Mouse (Mus musculus): ENCODE measurements around the gene Tuba8. TPM values are rescaled to one million over a fixed set of nuclear protein-coding genes. Genes with fewer than 3 reads are reported as not detected.
A peak's percentile ranks its signal among the peaks of the same experiment; 100 is the strongest.

Gene Tuba8
- polyA plus RNA-seq, 1 experiment: 2.5 TPM

DNA sequence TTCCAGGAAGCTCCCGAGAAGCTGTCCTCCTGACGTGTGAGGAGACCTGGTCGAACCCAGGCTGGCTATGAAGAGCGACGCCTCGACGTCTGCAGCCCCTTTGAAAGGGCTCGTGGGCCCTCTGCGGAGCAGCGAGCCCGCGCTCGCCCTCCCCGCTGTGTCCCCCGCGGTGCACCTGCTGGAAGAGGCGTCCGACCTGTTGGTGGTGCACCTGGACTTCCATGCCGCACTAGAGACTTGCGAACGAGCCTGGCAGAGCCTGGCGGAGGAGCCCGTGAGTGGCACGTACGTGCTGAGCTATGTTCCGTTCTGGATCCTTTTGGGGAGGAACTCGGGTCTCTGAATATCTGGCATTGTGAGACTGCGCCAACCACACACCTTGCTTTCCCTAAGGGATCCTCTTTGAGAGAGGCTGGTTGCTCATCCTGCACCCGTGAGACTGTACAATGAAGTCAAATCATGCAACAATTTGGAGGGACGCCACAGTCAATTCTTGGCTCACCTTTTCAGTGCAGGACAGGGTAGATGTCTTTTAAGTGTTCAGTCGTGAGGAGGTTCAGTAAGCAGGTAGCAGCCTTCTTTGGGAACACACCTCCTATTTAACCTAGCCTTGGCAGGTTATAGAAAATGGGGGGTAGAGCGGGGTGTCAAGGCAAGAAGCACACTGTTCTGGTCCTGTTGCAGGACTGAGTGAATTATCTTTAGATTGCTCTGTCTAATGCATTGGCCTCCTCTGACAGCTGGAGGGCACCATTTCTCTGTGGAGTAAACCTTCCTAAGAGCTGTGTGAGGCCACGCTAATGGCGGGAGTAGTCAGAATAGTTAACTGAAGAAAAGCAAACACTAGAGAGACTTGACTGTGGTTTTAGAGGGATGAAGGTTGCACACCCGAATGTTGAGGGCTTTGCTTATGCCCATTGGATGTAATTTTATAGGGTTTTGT lies 26.0 kb upstream of the Tuba8 start:
- H3K4me3 ChIP-seq (ENCODE audit: insufficient read depth, low read depth, low read length): peak overlapping the region; percentile 79
- WGBS: 2% methylated on average over 35 of the region's 35 CpGs
- H3K4me1 ChIP-seq (ENCODE audit: control insufficient read depth, insufficient read depth, low read length): peaks cover 9% of the 10 kb centered on the region; the same call in 1 of the 2 replicates
- H3K27ac ChIP-seq (ENCODE audit: insufficient read depth, low read depth, low read length): peak overlapping the region; percentile 55
- peak; percentile 72 for DNase-seq
- H3K27me3 ChIP-seq (replicated peaks; ENCODE audit: control insufficient read depth, insufficient read depth, low read length): no peaks in the 10 kb centered on the region
- TF ChIP-seq POLR2A (IDR thresholded peaks at IDR 0.05; ENCODE audit: low read depth, low read length) (no peak), CTCF (conservative IDR thresholded peaks at IDR 0.05; ENCODE audit: insufficient read depth, insufficient read length, low read depth, low read length) (peak; percentile 81)
- no peaks in the 10 kb centered on the region; the same call in 1 of the 2 replicates for H3K36me3 ChIP-seq (ENCODE audit: control insufficient read depth, insufficient read depth, low read length)

DNA sequence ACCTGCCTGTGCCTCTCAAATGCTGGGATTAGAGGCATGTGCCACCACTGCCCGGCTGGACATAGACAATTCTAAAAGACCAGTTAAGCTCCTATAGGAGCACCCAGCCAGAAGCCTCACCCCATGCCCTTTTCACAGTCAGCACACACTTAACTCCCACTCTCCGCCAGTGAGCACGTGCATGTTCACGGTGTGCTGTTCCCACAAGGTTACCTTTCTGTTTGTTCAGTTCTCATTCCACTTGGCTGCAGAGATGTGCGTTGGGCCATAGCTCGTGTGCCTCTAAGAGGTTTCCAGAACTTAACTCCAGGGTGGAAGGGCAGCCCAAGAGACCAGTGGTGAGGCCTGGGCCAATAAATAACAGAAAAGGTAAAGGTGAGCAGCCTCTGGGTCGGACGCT lies 25.3 kb upstream of the Tuba8 start:
- DNase-seq: no peak
- peaks cover 9% of the 10 kb centered on the region; the same call in 1 of the 2 replicates for H3K4me1 ChIP-seq (ENCODE audit: control insufficient read depth, insufficient read depth, low read length)
- no peak overlapping the region; the same call in 1 of the 2 replicates for H3K4me3 ChIP-seq (ENCODE audit: insufficient read depth, low read depth, low read length)
- TF ChIP-seq POLR2A (IDR thresholded peaks at IDR 0.05; ENCODE audit: low read depth, low read length) (no peak), CTCF (conservative IDR thresholded peaks at IDR 0.05; ENCODE audit: insufficient read depth, insufficient read length, low read depth, low read length) (no peak)
- H3K36me3 ChIP-seq (ENCODE audit: control insufficient read depth, insufficient read depth, low read length): peaks cover 1% of the 10 kb centered on the region
- no peak overlapping the region for H3K27ac ChIP-seq (ENCODE audit: insufficient read depth, low read depth, low read length)
- H3K27me3 ChIP-seq (replicated peaks; ENCODE audit: control insufficient read depth, insufficient read depth, low read length): no peaks in the 10 kb centered on the region
- 33% methylated on average over 8 of the region's 8 CpGs for whole genome bisulfite sequencing

DNA sequence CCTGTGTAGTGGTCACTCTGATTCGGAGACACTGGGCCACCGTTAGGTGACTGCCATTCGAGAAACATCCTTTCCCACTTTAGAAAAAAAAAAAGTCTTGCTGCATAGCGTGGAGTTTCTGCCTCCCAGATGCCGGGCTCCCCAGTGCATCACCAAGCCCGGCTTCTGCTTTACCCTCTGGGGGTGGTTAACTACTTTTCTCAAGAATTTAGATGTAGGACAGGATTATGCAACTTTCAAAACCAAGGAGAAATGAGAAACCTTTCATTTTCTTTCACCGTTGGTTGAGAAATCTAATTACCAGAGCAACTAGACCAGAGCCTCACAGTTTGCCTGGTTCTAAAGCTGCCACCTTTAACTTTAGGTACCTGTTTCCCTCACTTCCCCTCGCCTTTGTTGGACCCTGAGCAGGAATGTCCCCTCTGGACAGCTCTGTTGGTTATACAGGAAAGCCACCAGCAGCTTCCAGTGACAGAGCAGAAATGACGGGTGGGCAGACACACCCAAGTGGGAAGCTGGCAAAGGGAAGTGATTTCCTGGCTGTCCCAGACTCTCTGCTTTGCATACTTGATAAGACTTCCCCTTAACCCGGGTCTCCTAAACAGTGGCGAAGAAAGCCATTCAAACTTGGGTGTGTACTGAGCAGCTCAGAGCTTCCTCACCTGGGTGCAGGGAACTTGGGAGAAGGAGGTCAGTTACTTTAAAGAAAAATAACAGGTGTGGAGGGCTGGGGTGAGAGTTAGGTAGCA lies 19.1 kb upstream of the Tuba8 start:
- Histone ChIP-seq H3K4me3 (ENCODE audit: insufficient read depth, low read depth, low read length) (no peak overlapping the region), H3K27me3 (replicated peaks; ENCODE audit: control insufficient read depth, insufficient read depth, low read length) (no peaks in the 10 kb centered on the region), H3K36me3 (ENCODE audit: control insufficient read depth, insufficient read depth, low read length) (peaks cover 3% of the 10 kb centered on the region), H3K4me1 (ENCODE audit: control insufficient read depth, insufficient read depth, low read length) (no peaks in the 10 kb centered on the region), H3K27ac (ENCODE audit: insufficient read depth, low read depth, low read length) (no peak overlapping the region)
- peak; percentile 36 for DNase-seq
- WGBS: 75% methylated on average over 11 of the region's 11 CpGs
- no peak for TF ChIP-seq CTCF (conservative IDR thresholded peaks at IDR 0.05; ENCODE audit: insufficient read depth, insufficient read length, low read depth, low read length)
- no peak for TF ChIP-seq POLR2A (IDR thresholded peaks at IDR 0.05; ENCODE audit: low read depth, low read length)

DNA sequence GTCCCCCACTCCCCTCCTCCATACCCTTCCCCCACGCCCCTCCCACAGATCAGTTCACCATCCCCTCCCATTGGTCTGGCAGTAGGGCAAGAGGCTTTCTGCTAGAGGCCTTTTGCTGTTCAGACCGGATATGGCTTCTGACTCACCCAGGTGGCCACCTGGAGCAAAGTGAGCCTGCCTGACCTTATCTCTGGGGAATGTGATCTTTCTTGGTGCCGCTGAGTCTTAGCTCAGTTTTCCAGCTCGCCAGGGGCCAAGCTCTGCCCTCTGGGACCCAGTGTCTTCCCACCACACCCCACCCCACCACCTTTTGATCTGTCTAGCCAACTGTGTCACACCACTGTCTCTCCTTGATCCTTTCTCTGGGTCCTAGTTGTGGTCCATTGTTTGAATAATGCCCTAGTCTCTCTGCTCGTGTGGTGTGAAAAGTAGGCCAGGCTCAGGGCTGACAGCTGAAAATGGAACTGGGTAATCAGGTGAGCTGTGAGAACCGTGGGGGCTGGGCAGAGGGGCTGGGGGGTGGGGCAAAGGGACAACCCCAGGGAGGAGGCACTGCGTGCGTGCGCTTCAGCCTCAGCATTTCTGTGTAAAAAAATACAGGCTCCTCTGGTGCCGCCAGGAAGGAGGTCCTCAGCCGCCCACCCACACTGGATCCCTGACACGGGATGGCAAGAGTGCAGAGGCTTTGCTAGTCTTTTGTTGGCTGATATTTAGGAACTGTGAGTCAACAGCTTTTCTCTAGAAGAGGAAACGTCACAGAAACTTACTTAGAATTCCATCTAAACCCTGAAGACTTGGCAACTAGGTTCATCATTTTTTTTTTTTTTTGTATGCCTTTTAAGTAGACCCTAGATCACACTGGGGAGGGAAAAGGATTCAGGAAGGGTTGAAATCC lies 16.2 kb upstream of the Tuba8 start:
- Histone ChIP-seq H3K4me1 (ENCODE audit: control insufficient read depth, insufficient read depth, low read length) (no peaks in the 10 kb centered on the region), H3K4me3 (ENCODE audit: insufficient read depth, low read depth, low read length) (no peak overlapping the region), H3K27me3 (replicated peaks; ENCODE audit: control insufficient read depth, insufficient read depth, low read length) (no peaks in the 10 kb centered on the region), H3K27ac (ENCODE audit: insufficient read depth, low read depth, low read length) (no peak overlapping the region), H3K36me3 (ENCODE audit: control insufficient read depth, insufficient read depth, low read length) (peaks cover 3% of the 10 kb centered on the region; the same call in 1 of the 2 replicates)
- WGBS: 76% methylated on average over 13 of the region's 13 CpGs
- TF ChIP-seq POLR2A (IDR thresholded peaks at IDR 0.05; ENCODE audit: low read depth, low read length) (no peak), CTCF (conservative IDR thresholded peaks at IDR 0.05; ENCODE audit: insufficient read depth, insufficient read length, low read depth, low read length) (no peak)
- no peak for DNase-seq

DNA sequence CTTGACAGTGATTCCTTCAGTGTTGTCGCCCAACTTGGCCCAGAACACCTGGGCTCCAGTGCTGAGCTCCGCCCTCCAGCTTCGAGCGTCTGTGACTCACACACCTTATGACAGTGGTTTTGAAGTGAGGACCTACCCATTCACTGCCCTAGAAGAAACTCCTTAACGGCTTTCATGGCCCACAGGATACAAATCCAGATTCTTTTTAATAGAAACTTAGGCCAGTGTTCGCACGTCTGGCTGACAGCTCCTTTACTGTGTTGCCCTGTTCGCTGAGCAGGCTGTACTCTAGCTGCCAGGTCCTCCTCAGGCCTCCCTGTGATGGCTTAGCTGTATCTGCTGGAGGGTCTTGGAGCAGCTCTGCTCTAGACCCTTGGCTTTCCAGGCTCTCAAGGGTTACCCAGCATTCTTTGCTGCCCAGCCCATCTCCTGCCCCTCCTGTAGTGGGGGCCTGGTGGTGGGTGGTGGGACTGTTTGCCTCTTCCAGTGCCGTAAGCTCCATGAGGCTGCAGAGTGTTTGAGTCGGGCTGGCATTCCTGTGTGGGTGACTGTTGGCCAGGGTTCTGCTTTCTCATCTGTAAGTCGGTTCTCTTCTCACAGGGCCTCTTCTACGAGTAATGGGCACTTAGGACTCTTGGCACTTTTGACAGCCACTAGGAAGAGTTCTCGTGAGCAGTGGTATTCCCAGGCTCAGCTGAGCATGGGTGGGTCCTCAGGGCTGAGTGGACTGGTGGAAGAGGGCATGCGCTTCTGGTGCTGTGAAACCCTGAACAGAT lies 15.4 kb upstream of the Tuba8 start:
- no peak overlapping the region for H3K27ac ChIP-seq (ENCODE audit: insufficient read depth, low read depth, low read length)
- H3K36me3 ChIP-seq (ENCODE audit: control insufficient read depth, insufficient read depth, low read length): peaks cover 2% of the 10 kb centered on the region; the same call in 1 of the 2 replicates
- 86% methylated on average over 14 of the region's 14 CpGs for WGBS
- no peak overlapping the region for H3K4me3 ChIP-seq (ENCODE audit: insufficient read depth, low read depth, low read length)
- no peak for DNase-seq
- H3K27me3 ChIP-seq (replicated peaks; ENCODE audit: control insufficient read depth, insufficient read depth, low read length): no peaks in the 10 kb centered on the region
- H3K4me1 ChIP-seq (ENCODE audit: control insufficient read depth, insufficient read depth, low read length): no peaks in the 10 kb centered on the region
- no peak for TF ChIP-seq POLR2A (IDR thresholded peaks at IDR 0.05; ENCODE audit: low read depth, low read length)
- TF ChIP-seq CTCF (conservative IDR thresholded peaks at IDR 0.05; ENCODE audit: insufficient read depth, insufficient read length, low read depth, low read length): no peak

DNA sequence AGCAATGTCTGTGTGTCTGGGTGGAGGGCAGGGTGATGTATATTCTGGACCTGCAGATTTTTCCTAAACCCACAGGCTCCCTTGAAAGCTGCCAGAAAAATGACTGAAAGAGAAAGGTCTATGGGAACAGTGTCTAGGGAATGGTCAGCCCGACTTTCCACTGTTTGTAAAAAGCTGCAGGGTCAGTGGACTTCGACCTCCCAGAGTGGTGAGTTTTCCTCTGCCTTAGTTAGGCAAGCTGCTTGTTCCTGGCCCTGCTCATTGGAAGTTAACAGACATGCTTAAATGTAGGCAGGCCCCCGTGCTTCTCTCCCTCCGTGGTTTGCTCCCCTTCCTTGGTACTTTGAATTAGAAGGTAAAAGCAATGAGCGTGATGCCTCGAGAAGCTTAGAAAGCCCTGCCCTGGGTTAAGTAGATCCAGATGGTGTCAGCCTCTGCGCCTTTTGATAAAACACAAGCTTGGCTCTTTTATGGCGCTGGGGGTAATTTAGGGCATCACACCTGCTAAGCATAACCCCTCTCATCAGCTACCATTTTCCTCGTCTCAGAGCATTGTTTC lies 12.6 kb upstream of the Tuba8 start:
- no peak overlapping the region for H3K4me3 ChIP-seq (ENCODE audit: insufficient read depth, low read depth, low read length)
- no peaks in the 10 kb centered on the region for H3K4me1 ChIP-seq (ENCODE audit: control insufficient read depth, insufficient read depth, low read length)
- TF ChIP-seq CTCF (conservative IDR thresholded peaks at IDR 0.05; ENCODE audit: insufficient read depth, insufficient read length, low read depth, low read length): no peak
- no peak for TF ChIP-seq POLR2A (IDR thresholded peaks at IDR 0.05; ENCODE audit: low read depth, low read length)
- H3K36me3 ChIP-seq (ENCODE audit: control insufficient read depth, insufficient read depth, low read length): peaks cover 2% of the 10 kb centered on the region; the same call in 1 of the 2 replicates
- no peaks in the 10 kb centered on the region for H3K27me3 ChIP-seq (replicated peaks; ENCODE audit: control insufficient read depth, insufficient read depth, low read length)
- no peak overlapping the region for H3K27ac ChIP-seq (ENCODE audit: insufficient read depth, low read depth, low read length)
- DNase-seq: peak; percentile 60
- WGBS: 49% methylated on average over 9 of the region's 9 CpGs

Data from kidney, adult 2 months (tissue).